Mouse (Mus musculus): Measurements from ENCODE around the gene Cul4a. TPM values are rescaled to one million over a fixed set of nuclear protein-coding genes. Genes with fewer than 3 reads are reported as not detected.
A peak's percentile ranks its signal among the peaks of the same experiment; 100 is the strongest.

Gene Cul4a
- total and polyA plus RNA-seq, 3 experiments: 15.6 to 27.0 (median 23.9) TPM

DNA sequence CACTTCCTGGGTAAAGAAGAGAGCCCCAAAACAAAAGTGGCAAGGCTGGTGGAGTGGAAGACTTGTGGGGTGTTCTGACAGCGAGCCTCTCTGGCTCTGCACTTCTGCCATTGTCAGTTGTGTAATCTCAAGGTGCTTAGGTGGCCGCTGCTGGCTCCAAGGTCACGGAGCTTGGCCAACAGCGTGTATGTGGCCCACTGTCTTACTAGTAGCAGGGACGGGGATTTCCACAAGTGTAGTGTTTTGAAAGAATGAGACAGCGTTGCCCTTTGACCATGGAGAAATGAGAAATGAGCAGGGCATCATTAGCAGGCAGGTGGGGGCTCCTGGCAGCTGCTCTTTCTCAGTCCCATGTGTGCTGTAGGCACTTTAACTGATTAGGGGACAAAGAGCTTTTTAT is 56.7 kb downstream of the Cul4a start:
- peak; percentile 20 for DNase-seq (ENCODE audit: extremely low read depth)
- Histone ChIP-seq H3K4me2 (ENCODE audit: insufficient read depth, low read depth, poor library complexity, severe bottlenecking) (peak overlapping the region; percentile 33; the same call in 1 of the 2 replicates), H3K27ac (ENCODE audit: insufficient read depth, low read depth) (no peak overlapping the region), H3K27me3 (replicated peaks) (peaks cover 13% of the 10 kb centered on the region), H3K79me2 (replicated peaks; ENCODE audit: control insufficient read depth, extremely low read depth, insufficient read depth, poor library complexity, severe bottlenecking) (peaks cover 23% of the 10 kb centered on the region; the same call in 1 of the 2 replicates), H3K9me3 (replicated peaks; ENCODE audit: low read length) (no peaks in the 10 kb centered on the region), H3K9ac (ENCODE audit: insufficient read depth, low read depth) (0 out of 2 replicates have a peak overlapping the region, but pooled peaks have one; percentile 7), H3K4me1 (ENCODE audit: control insufficient read depth in 1 of 2, insufficient read depth in 2 of 2) (peaks cover 8 to 33% of the 10 kb centered on the region in 2 experiments), H3K4me3 (replicated peaks in 1 of 3; ENCODE audit: low read depth in 2 of 3, low read length in 2 of 3, poor library complexity in 1 of 3) (no peak overlapping the region), H3K36me3 (replicated peaks in 1 of 2; ENCODE audit: control insufficient read depth in 1 of 2, insufficient read depth in 1 of 2, low read length in 1 of 2) (peaks cover 5 to 24% of the 10 kb centered on the region in 2 experiments)
- TF ChIP-seq TCF12 (IDR thresholded peaks at IDR 0.05; ENCODE audit: low read depth, low read length) (peak; percentile 45; the same call in 1 of the 2 replicates), MAZ (IDR thresholded peaks at IDR 0.05; ENCODE audit: low read depth, low read length) (peak; percentile 69; the same call in 1 of the 2 replicates), HCFC1 (IDR thresholded peaks at IDR 0.05; ENCODE audit: low read depth, low read length) (no peak), BHLHE40 (IDR thresholded peaks at IDR 0.05; ENCODE audit: low read depth, low read length) (peak; percentile 39), SIN3A (IDR thresholded peaks at IDR 0.05; ENCODE audit: low read length) (no peak), CHD2 (IDR thresholded peaks at IDR 0.05; ENCODE audit: low read length) (no peak), MXI1 (IDR thresholded peaks at IDR 0.05; ENCODE audit: low read depth, low read length) (peak; percentile 24; the same call in 1 of the 2 replicates), IRF4 (IDR thresholded peaks at IDR 0.05; ENCODE audit: low read depth, low read length) (peak; percentile 33; the same call in 1 of the 2 replicates), MEF2A (IDR thresholded peaks at IDR 0.05; ENCODE audit: borderline replicate concordance, low read depth, low read length) (no peak)
- dilution Hi-C loops (cut with MboI; ENCODE audit: extremely low pct_ligation_motif_present, extremely low pct_unique_long_range_greater_than_20kb, low sequenced_read_pairs): no loop called here
- in situ Hi-C loops (cut with MboI; ENCODE audit: low pct_ligation_motif_present, low pct_unique_long_range_greater_than_20kb, low sequenced_read_pairs): no loop called here

- H3K4me1 ChIP-seq (ENCODE audit: control insufficient read depth in 1 of 2, insufficient read depth in 2 of 2): peaks cover 8 to 31% of the 10 kb centered on the region in 2 experiments
- H3K9ac ChIP-seq (ENCODE audit: insufficient read depth, low read depth): no peak overlapping the region
Observed at GRCm38 (mm10) chr8:13163563-13163962, 58.1 kb downstream of the Cul4a start.

DNA sequence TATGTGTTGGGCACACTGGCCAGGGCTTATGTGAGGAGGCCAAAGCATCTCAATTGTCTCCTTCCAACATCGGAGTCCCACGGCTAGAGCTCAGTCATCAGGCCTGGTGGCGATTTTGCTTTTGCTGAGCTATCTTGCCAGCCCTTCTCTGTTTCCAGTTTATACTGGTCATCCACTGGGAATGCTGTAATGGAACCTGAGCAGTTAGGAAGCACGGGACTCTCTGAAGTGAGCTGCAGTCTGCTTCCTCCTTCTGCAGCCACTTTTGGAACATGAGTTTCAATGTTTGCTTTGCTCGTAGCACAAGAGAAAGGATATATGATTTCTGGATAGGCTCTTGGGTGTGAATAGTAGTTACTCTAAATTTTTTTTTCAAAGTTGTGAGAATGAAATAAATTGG is 58.9 kb downstream of the Cul4a start:
- Histone ChIP-seq H3K27me3 (replicated peaks) (peaks cover 4% of the 10 kb centered on the region), H3K9ac (ENCODE audit: insufficient read depth, low read depth) (no peak overlapping the region), H3K27ac (ENCODE audit: insufficient read depth, low read depth) (no peak overlapping the region), H3K9me3 (replicated peaks; ENCODE audit: low read length) (no peaks in the 10 kb centered on the region), H3K36me3 (replicated peaks in 1 of 2; ENCODE audit: control insufficient read depth in 1 of 2, insufficient read depth in 1 of 2, low read length in 1 of 2) (peaks cover 20 to 47% of the 10 kb centered on the region in 2 experiments), H3K4me2 (ENCODE audit: insufficient read depth, low read depth, poor library complexity, severe bottlenecking) (no peak overlapping the region), H3K79me2 (replicated peaks; ENCODE audit: control insufficient read depth, extremely low read depth, insufficient read depth, poor library complexity, severe bottlenecking) (peaks cover 23% of the 10 kb centered on the region; the same call in 1 of the 2 replicates), H3K4me3 (replicated peaks in 1 of 3; ENCODE audit: low read depth in 2 of 3, low read length in 2 of 3, poor library complexity in 1 of 3) (no peak overlapping the region), H3K4me1 (ENCODE audit: control insufficient read depth in 1 of 2, insufficient read depth in 2 of 2) (peaks cover 8 to 30% of the 10 kb centered on the region in 2 experiments)
- in situ Hi-C loops (cut with MboI; ENCODE audit: low pct_ligation_motif_present, low pct_unique_long_range_greater_than_20kb, low sequenced_read_pairs) (no loop called here), dilution Hi-C loops (cut with MboI; ENCODE audit: extremely low pct_ligation_motif_present, extremely low pct_unique_long_range_greater_than_20kb, low sequenced_read_pairs) (no loop called here)
- DNase-seq (ENCODE audit: extremely low read depth): no peak
- TF ChIP-seq NRF1 (IDR thresholded peaks at IDR 0.05; ENCODE audit: low read depth, low read length): no peak
- no peak for TF ChIP-seq ETS1 (conservative IDR thresholded peaks at IDR 0.05; ENCODE audit: low read depth, low read length)
- TF ChIP-seq MAFK (IDR thresholded peaks at IDR 0.05; ENCODE audit: insufficient replicate concordance, low read length): no peak
- no peak for TF ChIP-seq ZKSCAN1 (IDR thresholded peaks at IDR 0.05; ENCODE audit: borderline replicate concordance, low read depth, low read length)
- no peak for TF ChIP-seq ZC3H11A (IDR thresholded peaks at IDR 0.05; ENCODE audit: low read depth, low read length)
- TF ChIP-seq NELFE (IDR thresholded peaks at IDR 0.05; ENCODE audit: low read depth, low read length): no peak
- TF ChIP-seq MEF2A (IDR thresholded peaks at IDR 0.05; ENCODE audit: borderline replicate concordance, low read depth, low read length): no peak
- no peak for TF ChIP-seq ZMIZ1 (IDR thresholded peaks at IDR 0.05; ENCODE audit: low read depth, low read length)
- no peak for TF ChIP-seq JUN (IDR thresholded peaks at IDR 0.05; ENCODE audit: insufficient read depth, low read depth, low read length)
- no peak for TF ChIP-seq USF1 (IDR thresholded peaks at IDR 0.05; ENCODE audit: low read depth, low read length)
- TF ChIP-seq CHD2 (IDR thresholded peaks at IDR 0.05; ENCODE audit: low read length): no peak
- TF ChIP-seq POLR2A (IDR thresholded peaks at IDR 0.05; ENCODE audit: low read depth, low read length): no peak

More at GRCm38 (mm10) chr8:13163563-13163962, 58.1 kb downstream of the Cul4a start:
- in situ Hi-C loops (cut with MboI; ENCODE audit: low pct_ligation_motif_present, low pct_unique_long_range_greater_than_20kb, low sequenced_read_pairs) (no loop called here), dilution Hi-C loops (cut with MboI; ENCODE audit: extremely low pct_ligation_motif_present, extremely low pct_unique_long_range_greater_than_20kb, low sequenced_read_pairs) (no loop called here)
- H3K27ac ChIP-seq (ENCODE audit: insufficient read depth, low read depth): no peak overlapping the region
- peaks cover 7% of the 10 kb centered on the region for H3K27me3 ChIP-seq (replicated peaks)
- no peak for DNase-seq (ENCODE audit: extremely low read depth)
- no peak overlapping the region for H3K4me2 ChIP-seq (ENCODE audit: insufficient read depth, low read depth, poor library complexity, severe bottlenecking)
- H3K9me3 ChIP-seq (replicated peaks; ENCODE audit: low read length): no peaks in the 10 kb centered on the region
- no peak overlapping the region for H3K4me3 ChIP-seq (replicated peaks in 1 of 3; ENCODE audit: low read depth in 2 of 3, low read length in 2 of 3, poor library complexity in 1 of 3)
- peaks cover 13 to 39% of the 10 kb centered on the region in 2 experiments for H3K36me3 ChIP-seq (replicated peaks in 1 of 2; ENCODE audit: control insufficient read depth in 1 of 2, insufficient read depth in 1 of 2, low read length in 1 of 2)
- no peak for TF ChIP-seq ZC3H11A (IDR thresholded peaks at IDR 0.05; ENCODE audit: low read depth, low read length)
- peaks cover 23% of the 10 kb centered on the region; the same call in 1 of the 2 replicates for H3K79me2 ChIP-seq (replicated peaks; ENCODE audit: control insufficient read depth, extremely low read depth, insufficient read depth, poor library complexity, severe bottlenecking)

All from CH12.LX (cell line).